Mouse (Mus musculus): ENCODE measurements around the gene Serpinf2.

DNA sequence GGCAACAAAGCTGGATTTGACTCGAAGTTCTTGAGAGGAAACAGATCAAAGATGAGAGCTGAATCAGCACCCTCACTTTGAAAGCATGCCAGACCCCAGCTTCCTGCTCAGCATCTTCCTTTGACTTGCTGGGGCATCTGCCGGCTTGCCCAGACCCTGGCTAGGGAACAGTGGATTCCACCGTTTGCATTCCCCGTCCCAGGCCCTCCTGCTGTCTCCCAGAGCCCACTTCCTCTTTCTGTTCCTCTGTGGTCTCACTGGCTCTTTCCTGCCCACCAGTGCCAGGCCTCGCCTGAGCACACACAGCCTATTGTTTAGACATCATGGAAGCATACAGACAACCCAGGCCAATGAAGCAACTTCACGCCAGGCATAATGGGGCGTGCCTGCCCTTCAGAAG, 24.3 kb downstream of the Serpinf2 start:
- no peak for TF ChIP-seq TCF3 (IDR thresholded peaks at IDR 0.05; ENCODE audit: insufficient read length, low read depth)
- no peak for TF ChIP-seq POLR2A (IDR thresholded peaks at IDR 0.05; ENCODE audit: insufficient read length, low read depth)
- no peak for TF ChIP-seq CEBPB (IDR thresholded peaks at IDR 0.05; ENCODE audit: insufficient read depth, poor library complexity, severe bottlenecking)
- TF ChIP-seq MYOD1 (IDR thresholded peaks at IDR 0.05; ENCODE audit: control insufficient read depth in 1 of 3, insufficient read length in 2 of 3, low read depth in 2 of 3) = no peak
- TF ChIP-seq TCF12 (IDR thresholded peaks at IDR 0.05; ENCODE audit: insufficient read depth, poor library complexity, severe bottlenecking) = no peak
- TF ChIP-seq E2F4 (IDR thresholded peaks at IDR 0.05; ENCODE audit: insufficient read depth) = no peak
- no peak for TF ChIP-seq MAX (IDR thresholded peaks at IDR 0.05; ENCODE audit: low read depth)
- no peak for TF ChIP-seq MYOG (IDR thresholded peaks at IDR 0.05; ENCODE audit: control insufficient read depth in 1 of 3, insufficient read depth in 1 of 3, insufficient read length in 2 of 3, low read depth in 2 of 3)
- TF ChIP-seq USF1 (IDR thresholded peaks at IDR 0.05; ENCODE audit: low read depth) = no peak
- no peak for TF ChIP-seq REST (IDR thresholded peaks at IDR 0.05; ENCODE audit: insufficient read depth, insufficient read length)
- TF ChIP-seq SRF (IDR thresholded peaks at IDR 0.05; ENCODE audit: control insufficient read depth, insufficient read length, low read depth) = no peak
